Mouse (Mus musculus): ENCODE data around the gene Pced1b.

DNA sequence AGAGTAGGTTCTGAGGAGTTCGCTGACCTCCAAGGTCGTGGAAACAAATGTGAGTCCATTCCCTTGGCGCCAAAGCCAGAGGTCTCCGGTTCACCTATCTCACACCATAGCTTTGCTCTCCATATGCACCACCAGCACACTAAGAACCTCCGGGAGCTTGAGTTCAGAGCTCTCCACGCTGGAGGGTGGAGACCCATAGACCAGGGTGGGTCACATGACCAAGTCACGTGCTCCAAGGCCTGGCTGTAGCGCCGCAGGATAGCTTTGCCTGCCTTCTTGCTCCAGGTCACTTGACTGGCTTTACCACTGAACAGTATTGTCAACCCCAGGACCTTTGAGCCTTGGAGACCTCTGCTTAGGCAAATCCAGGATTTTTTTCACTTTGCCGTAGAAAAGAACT is 122.2 kb downstream of the Pced1b start:
- TF ChIP-seq CTCF (IDR thresholded peaks at IDR 0.05; ENCODE audit: low read depth, low read length) (no peak), GATA2 (IDR thresholded peaks at IDR 0.05; ENCODE audit: borderline replicate concordance, low read depth, low read length) (no peak)

Measured in G1E (cell line).